Mouse (Mus musculus) olfactory bulb, adult 2 months (tissue): ENCODE measurements around the gene Donson. TPM values are rescaled to one million over a fixed set of nuclear protein-coding genes. Genes with fewer than 3 reads are reported as not detected.

Experiments
- H3K27ac ChIP-seq: fragments of 200-500 bp; 2 replicates; pipeline ENCODE4 v1.5.1; 2012; ENCODE audit warnings: low read depth, low read length; ENCODE audit not compliant: insufficient read depth
- H3K4me1 ChIP-seq: fragments of 200-500 bp; 2 replicates; pipeline ENCODE4 v1.6.1; 2012; ENCODE audit warnings: low read length; ENCODE audit not compliant: control insufficient read depth, insufficient read depth
- H3K4me3 ChIP-seq: fragments of 200-500 bp; 2 replicates; pipeline ENCODE4 v1.5.1; 2012; ENCODE audit warnings: mild to moderate bottlenecking, low read depth, low read length, moderate library complexity; ENCODE audit not compliant: insufficient read depth
- CTCF ChIP-seq: fragments of 200-500 bp; IDR thresholded peaks from 2 replicates; pipeline ENCODE4 v1.5.1; 2012; ENCODE audit warnings: low read depth, mild to moderate bottlenecking, low read length, moderate library complexity; ENCODE audit not compliant: insufficient read depth
- POLR2A ChIP-seq: fragments of 200-500 bp; IDR thresholded peaks from 2 replicates; pipeline ENCODE4 v1.6.1; 2012; ENCODE audit warnings: mild to moderate bottlenecking, low read depth, low read length, moderate library complexity; ENCODE audit not compliant: insufficient read depth
- WGBS: fragments of 180-500 bp; shearing (Covaris S2); methylation state at CpG from one replicate; pipeline ENCODE4 v1.1.7; 2018; 5-methylcytosine and 5-hydroxymethylcytosine counted together
- polyA plus RNA-seq: library from polyadenylated mRNA; stranded (reverse); fragments of >200 nt; gene quantifications from 2 replicates; pipeline ENCODE4 v1.2.4, GENCODE M21; 2012; ENCODE audit warnings: low replicate concordance; ENCODE audit not compliant: missing spikeins, insufficient read depth, insufficient read length

Donson gene
- polyA plus RNA-seq, 1 experiment, result not detected

DNA sequence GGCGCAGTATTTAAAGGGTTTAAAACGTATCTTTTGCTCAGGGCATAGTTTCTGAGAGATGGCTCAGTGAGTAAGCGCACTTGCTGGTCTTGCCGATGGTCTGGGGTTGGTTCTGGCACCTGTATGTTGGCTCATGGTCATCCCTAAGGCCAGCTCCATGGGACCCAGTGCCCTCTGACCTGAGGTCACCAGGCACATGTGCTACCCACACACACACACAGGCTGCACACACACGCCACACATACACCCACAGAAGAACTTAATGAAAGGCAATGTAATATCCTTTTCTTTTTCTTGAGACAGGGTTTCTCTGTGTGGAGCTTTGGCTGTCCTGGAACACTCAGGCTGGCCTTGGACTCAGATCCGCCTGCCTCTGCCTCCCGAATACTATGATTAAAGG is 55.6 kb downstream of the Donson start:
- H3K27ac ChIP-seq, result no peak overlapping the region
- TF ChIP-seq POLR2A (no peak), CTCF (no peak)
- WGBS, result 95% methylated on average over 7 of the region's 7 CpGs
- no peaks in the 10 kb centered on the region for H3K4me1 ChIP-seq
- no peak overlapping the region for H3K4me3 ChIP-seq

DNA sequence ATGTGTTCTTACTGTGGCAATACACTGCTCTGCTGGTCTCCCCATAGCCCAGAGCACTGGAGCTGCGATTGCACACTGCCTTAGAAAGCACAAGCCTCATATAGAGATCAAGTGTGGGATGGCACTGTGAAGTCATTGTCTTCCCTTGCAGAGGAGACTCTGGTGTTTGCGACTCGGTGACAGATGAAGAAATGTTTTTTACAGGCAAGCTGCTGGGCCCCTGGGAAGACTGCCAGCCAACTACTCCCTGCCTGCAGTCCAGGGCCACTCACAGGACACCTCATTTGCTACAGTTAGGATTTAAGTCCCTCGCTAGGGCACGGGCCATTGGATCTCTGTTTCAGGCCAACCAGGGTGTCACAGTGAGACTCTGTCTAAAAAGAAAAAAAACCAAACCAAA is 56.1 kb downstream of the Donson start:
- Histone ChIP-seq H3K4me1 (no peaks in the 10 kb centered on the region), H3K4me3 (no peak overlapping the region), H3K27ac (no peak overlapping the region)
- 82% methylated on average over 5 of the region's 5 CpGs for WGBS
- TF ChIP-seq CTCF, result no peak
- no peak for TF ChIP-seq POLR2A

DNA sequence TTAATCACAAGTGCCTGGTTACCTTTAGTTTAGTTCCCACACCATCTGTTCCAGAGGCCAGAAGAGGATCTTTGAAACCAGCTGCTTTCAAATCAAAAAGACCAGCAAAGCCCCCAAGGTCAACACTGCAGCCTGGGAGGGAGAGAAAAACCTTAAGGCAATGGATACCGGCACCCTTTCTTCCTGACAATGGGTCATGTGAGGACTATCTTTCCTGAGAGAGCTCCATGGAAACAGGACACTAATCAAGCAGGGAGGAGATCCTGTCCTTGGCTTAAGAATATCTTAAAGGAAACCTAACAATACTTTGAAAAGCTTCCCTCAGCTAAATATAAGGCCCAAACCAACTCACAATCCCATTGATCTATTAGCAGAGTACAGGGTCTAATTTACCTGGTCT is 58.0 kb downstream of the Donson start:
- H3K27ac ChIP-seq, result no peak overlapping the region
- H3K4me1 ChIP-seq, result no peaks in the 10 kb centered on the region
- 60% methylated on average over 1 of the region's 1 CpGs for WGBS
- no peak for TF ChIP-seq CTCF
- no peak for TF ChIP-seq POLR2A
- H3K4me3 ChIP-seq, result no peak overlapping the region

DNA sequence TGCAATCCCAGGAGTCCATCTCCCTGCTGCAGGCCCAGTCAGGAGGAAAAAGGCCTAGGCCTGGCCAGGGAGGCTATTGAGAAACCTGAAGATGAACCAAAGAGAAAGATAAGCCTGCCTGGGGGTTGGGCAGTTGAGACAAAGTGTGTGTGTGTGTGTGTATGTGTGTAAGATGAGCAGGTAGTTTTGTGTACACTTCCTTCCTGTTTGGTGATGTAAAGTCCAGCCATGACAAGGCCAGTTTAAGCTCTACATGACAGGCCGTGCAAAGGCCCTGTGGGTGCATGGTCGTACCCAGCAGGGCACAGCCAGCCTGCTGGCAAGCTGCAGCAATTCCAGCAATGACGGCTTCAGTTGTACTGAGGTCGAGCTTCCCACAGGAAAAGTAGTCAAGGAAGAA is 58.8 kb downstream of the Donson start:
- 91% methylated on average over 4 of the region's 4 CpGs for WGBS
- Histone ChIP-seq H3K27ac (no peak overlapping the region), H3K4me3 (no peak overlapping the region), H3K4me1 (no peaks in the 10 kb centered on the region)
- no peak for TF ChIP-seq POLR2A
- TF ChIP-seq CTCF, result no peak

DNA sequence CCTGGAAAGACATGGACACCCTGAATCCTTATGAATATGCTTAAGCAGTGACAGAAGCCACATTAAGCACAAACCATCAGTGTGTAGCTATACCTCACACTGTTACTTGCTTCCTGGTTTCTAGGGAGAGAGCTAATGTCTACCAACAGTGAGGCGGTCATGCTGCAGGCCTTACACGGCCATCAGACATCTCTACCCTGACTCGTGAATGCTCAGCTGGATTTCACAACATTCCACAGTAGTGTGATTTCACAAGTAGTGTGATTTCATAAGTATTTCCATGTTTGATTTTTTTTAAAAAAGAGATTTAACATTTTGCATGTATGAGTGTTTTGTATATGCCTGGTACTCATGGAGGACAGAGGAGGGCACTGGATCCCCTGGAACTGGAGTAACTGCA is 59.9 kb downstream of the Donson start:
- TF ChIP-seq POLR2A, result no peak
- no peak for TF ChIP-seq CTCF
- Histone ChIP-seq H3K4me1 (no peaks in the 10 kb centered on the region), H3K4me3 (no peak overlapping the region), H3K27ac (no peak overlapping the region)
- WGBS, result 91% methylated on average over 3 of the region's 3 CpGs

DNA sequence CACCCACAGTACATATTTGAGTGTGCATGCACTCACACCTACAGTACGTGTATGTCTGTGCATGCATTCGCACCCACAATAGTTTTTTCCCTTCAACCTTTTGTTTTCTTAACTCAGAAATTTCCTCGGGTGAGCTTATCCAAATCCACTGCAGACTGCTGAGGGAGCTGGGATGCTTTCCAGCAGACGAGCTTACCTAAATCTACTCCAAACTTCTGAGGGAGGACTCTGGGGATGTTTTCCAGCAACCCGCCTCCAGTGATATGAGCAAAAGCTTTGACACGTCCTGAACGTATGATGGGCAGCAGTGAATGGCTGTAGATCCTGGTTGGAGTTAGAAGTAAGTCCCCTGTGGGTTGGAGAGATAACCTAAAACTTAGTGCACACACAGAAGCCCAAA is 60.7 kb downstream of the Donson start:
- Histone ChIP-seq H3K27ac (no peak overlapping the region), H3K4me1 (no peaks in the 10 kb centered on the region), H3K4me3 (no peak overlapping the region)
- TF ChIP-seq POLR2A, result no peak
- no peak for TF ChIP-seq CTCF
- WGBS, result 89% methylated on average over 7 of the region's 7 CpGs

Other genes starting within 250 kb of the Donson start
- not detected in 2 replicates for gene Ifnar1, start 203.5 kb downstream of the Donson start, polyA plus RNA-seq
- gene Ifngr2, start 141.7 kb downstream of the Donson start, polyA plus RNA-seq, result not detected in 2 replicates
- not detected in 2 replicates for gene Tmem50b, start 91.0 kb downstream of the Donson start, polyA plus RNA-seq
- gene Dnajc28, start 69.7 kb downstream of the Donson start, polyA plus RNA-seq, result not detected in 2 replicates
- not detected in 2 replicates for gene Gart, start 41.8 kb downstream of the Donson start, polyA plus RNA-seq
- gene Son, start 41.3 kb downstream of the Donson start, polyA plus RNA-seq, result 159 and 242 TPM in 2 replicates
- gene Cryzl1, start 40.2 kb upstream of the Donson start, polyA plus RNA-seq, result not detected in 2 replicates
- 406 TPM in 1 of 2 replicates, not detected in the other for gene Itsn1, start 40.5 kb upstream of the Donson start, polyA plus RNA-seq